Mouse (Mus musculus): ENCODE results near the gene Tlr9.

- TF ChIP-seq CTCF (IDR thresholded peaks at IDR 0.05) = no peak
- TF ChIP-seq EP300 (IDR thresholded peaks at IDR 0.05) = no peak
These were observed 42.4 kb upstream of the Tlr9 start for GRCm38 (mm10) chr9:106179964-106180363.
